Mouse (Mus musculus): Measurements from ENCODE around the gene Olfm1. TPM values are rescaled to one million over a fixed set of nuclear protein-coding genes. Genes with fewer than 3 reads are reported as not detected.

The Olfm1 gene
- polyA plus RNA-seq, 2 experiments = 24.6 to 42.1 TPM

DNA sequence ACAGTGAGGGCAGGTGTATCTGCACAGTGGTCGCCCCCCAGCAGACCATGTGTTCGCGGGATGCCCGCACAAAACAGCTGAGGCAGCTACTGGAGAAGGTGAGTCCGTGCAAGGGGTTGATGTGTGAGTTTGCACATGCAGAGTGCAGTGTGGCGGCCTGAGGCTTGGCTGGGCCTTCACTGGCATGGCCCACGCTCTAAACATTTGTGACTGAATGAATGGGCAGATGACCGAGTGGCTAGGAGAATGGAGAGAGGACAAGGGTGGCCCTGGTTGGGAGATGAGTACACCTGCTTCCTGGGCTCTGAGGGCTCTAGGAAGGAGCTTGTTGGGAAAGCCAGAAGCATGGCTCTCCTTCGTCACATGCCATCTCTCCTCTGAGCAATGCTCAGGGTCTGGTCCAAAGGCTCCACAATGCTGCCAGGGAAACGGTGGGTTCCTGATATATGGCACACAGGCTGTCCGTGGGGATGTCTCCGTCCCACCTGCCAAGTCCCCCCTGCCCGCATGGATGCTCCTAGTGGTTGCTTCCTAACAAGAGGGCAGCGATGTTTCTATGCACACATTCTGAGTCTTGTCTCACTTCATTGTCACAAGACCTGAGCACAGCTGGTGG, 15.4 kb downstream of the Olfm1 start:
- H3K4me1 ChIP-seq (ENCODE audit: control insufficient read depth, insufficient read depth, low read length) = peaks cover 14% of the 10 kb centered on the region
- H3K9me3 ChIP-seq (ENCODE audit: control insufficient read depth, low read length) = no peaks in the 10 kb centered on the region
- ATAC-seq (ENCODE audit: low FRiP score, low read depth) (no peak), DNase-seq (ENCODE audit: low spot score) (no peak)
- no peak for TF ChIP-seq POLR2A (IDR thresholded peaks at IDR 0.05; ENCODE audit: borderline replicate concordance, extremely low read depth, insufficient read depth, insufficient read length)
- WGBS = 93% methylated on average over 14 of the region's 14 CpGs
- H3K27me3 ChIP-seq (ENCODE audit: control insufficient read depth, insufficient read depth, low read length) = no peaks in the 10 kb centered on the region
- H3K36me3 ChIP-seq (ENCODE audit: control insufficient read depth, insufficient read depth, low read length) = peaks cover 1% of the 10 kb centered on the region
- no peak overlapping the region for H3K4me2 ChIP-seq (replicated peaks; ENCODE audit: low read depth, low read length, severe bottlenecking)
- no peak overlapping the region for H3K27ac ChIP-seq (replicated peaks; ENCODE audit: low read depth, low read length)
- no peak overlapping the region for H3K4me3 ChIP-seq (replicated peaks; ENCODE audit: low read length)
- no peak overlapping the region for H3K9ac ChIP-seq (ENCODE audit: low read depth, low read length, severe bottlenecking)

DNA sequence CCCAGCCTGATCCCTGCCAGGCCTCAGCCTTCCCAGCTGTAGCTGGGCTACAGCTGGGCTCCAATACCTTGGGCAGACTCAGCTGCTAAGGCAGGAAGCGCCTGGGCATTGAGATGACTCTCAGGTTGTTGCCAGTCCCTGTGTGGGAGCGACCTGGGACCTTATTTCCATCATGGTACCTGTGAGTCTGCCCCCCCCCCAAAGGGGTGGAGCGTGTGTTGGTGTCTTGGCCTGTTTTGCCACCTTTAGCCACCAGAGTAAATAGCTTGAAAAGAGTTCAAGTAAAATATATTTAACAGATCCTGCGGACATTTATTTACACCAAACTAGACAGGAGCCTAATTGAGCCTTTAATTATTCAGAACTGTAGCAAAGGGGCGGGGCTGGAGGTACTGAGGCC, 16.4 kb downstream of the Olfm1 start:
- no peak overlapping the region for H3K9ac ChIP-seq (ENCODE audit: low read depth, low read length, severe bottlenecking)
- no peak overlapping the region for H3K4me3 ChIP-seq (replicated peaks; ENCODE audit: low read length)
- TF ChIP-seq POLR2A (IDR thresholded peaks at IDR 0.05; ENCODE audit: borderline replicate concordance, extremely low read depth, insufficient read depth, insufficient read length) = no peak
- peaks cover 7% of the 10 kb centered on the region for H3K36me3 ChIP-seq (ENCODE audit: control insufficient read depth, insufficient read depth, low read length)
- H3K9me3 ChIP-seq (ENCODE audit: control insufficient read depth, low read length) = no peaks in the 10 kb centered on the region
- H3K27me3 ChIP-seq (ENCODE audit: control insufficient read depth, insufficient read depth, low read length) = no peaks in the 10 kb centered on the region
- DNase-seq (ENCODE audit: low spot score) (no peak), ATAC-seq (ENCODE audit: low FRiP score, low read depth) (no peak)
- H3K27ac ChIP-seq (replicated peaks; ENCODE audit: low read depth, low read length) = no peak overlapping the region
- H3K4me1 ChIP-seq (ENCODE audit: control insufficient read depth, insufficient read depth, low read length) = peaks cover 14% of the 10 kb centered on the region
- no peak overlapping the region for H3K4me2 ChIP-seq (replicated peaks; ENCODE audit: low read depth, low read length, severe bottlenecking)
- 85% methylated on average over 5 of the region's 5 CpGs for WGBS

DNA sequence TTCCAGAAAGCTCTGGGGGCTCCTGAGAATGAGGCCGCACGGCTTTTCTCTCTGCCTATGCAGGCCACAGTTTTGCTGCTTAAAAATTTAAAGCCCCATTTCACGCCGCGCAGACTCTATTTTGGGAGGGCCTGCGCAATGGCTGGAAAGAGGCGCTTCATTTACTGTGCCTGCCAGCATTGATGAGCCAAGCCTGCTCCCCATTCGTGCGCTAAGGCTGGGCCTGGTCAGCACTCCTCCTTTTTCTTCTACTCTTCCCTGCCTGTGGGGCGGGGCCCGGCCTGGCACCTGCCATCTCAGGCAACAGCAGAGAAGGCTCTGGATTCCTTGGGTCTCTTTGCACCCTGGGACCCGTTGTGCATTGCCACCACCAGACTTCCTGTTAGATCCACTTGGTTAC, 16.9 kb downstream of the Olfm1 start:
- DNase-seq (ENCODE audit: low spot score) = no peak
- peaks cover 11% of the 10 kb centered on the region for H3K36me3 ChIP-seq (ENCODE audit: control insufficient read depth, insufficient read depth, low read length)
- H3K4me1 ChIP-seq (ENCODE audit: control insufficient read depth, insufficient read depth, low read length) = peaks cover 10% of the 10 kb centered on the region
- H3K4me2 ChIP-seq (replicated peaks; ENCODE audit: low read depth, low read length, severe bottlenecking) = no peak overlapping the region
- 76% methylated on average over 12 of the region's 12 CpGs for WGBS
- no peak overlapping the region for H3K9ac ChIP-seq (ENCODE audit: low read depth, low read length, severe bottlenecking)
- no peak overlapping the region for H3K27ac ChIP-seq (replicated peaks; ENCODE audit: low read depth, low read length)
- no peak for TF ChIP-seq POLR2A (IDR thresholded peaks at IDR 0.05; ENCODE audit: borderline replicate concordance, extremely low read depth, insufficient read depth, insufficient read length)
- H3K4me3 ChIP-seq (replicated peaks; ENCODE audit: low read length) = no peak overlapping the region
- no peaks in the 10 kb centered on the region for H3K9me3 ChIP-seq (ENCODE audit: control insufficient read depth, low read length)
- no peaks in the 10 kb centered on the region for H3K27me3 ChIP-seq (ENCODE audit: control insufficient read depth, insufficient read depth, low read length)
- no peak for ATAC-seq (ENCODE audit: low FRiP score, low read depth)

DNA sequence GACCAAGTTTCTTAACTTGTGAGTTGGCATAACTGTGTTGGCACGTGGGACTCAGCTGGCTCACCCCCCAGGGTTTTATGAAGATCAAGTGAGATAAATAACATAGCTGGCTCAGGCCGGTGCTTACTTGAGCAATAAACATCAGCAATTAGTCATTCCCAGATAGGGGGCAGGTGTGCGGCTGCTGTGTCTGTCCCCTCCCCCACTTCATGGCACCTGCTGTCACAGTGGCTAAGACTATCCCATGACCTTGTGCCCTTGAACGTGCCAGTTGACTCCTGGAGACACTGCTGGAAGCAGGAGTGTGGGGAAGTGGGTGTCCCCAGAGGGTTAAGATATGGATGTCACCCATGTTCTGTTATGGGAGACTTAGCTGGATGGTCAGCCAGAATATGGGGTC, 17.5 kb downstream of the Olfm1 start:
- peaks cover 4% of the 10 kb centered on the region for H3K4me1 ChIP-seq (ENCODE audit: control insufficient read depth, insufficient read depth, low read length)
- no peak for DNase-seq (ENCODE audit: low spot score)
- H3K4me3 ChIP-seq (replicated peaks; ENCODE audit: low read length) = no peak overlapping the region
- no peak overlapping the region for H3K4me2 ChIP-seq (replicated peaks; ENCODE audit: low read depth, low read length, severe bottlenecking)
- 31% methylated on average over 4 of the region's 4 CpGs for WGBS
- no peaks in the 10 kb centered on the region for H3K9me3 ChIP-seq (ENCODE audit: control insufficient read depth, low read length)
- no peak overlapping the region for H3K9ac ChIP-seq (ENCODE audit: low read depth, low read length, severe bottlenecking)
- ATAC-seq (ENCODE audit: low FRiP score, low read depth) = no peak
- no peaks in the 10 kb centered on the region for H3K27me3 ChIP-seq (ENCODE audit: control insufficient read depth, insufficient read depth, low read length)
- no peak overlapping the region for H3K27ac ChIP-seq (replicated peaks; ENCODE audit: low read depth, low read length)
- H3K36me3 ChIP-seq (ENCODE audit: control insufficient read depth, insufficient read depth, low read length) = peaks cover 18% of the 10 kb centered on the region
- TF ChIP-seq POLR2A (IDR thresholded peaks at IDR 0.05; ENCODE audit: borderline replicate concordance, extremely low read depth, insufficient read depth, insufficient read length) = no peak

DNA sequence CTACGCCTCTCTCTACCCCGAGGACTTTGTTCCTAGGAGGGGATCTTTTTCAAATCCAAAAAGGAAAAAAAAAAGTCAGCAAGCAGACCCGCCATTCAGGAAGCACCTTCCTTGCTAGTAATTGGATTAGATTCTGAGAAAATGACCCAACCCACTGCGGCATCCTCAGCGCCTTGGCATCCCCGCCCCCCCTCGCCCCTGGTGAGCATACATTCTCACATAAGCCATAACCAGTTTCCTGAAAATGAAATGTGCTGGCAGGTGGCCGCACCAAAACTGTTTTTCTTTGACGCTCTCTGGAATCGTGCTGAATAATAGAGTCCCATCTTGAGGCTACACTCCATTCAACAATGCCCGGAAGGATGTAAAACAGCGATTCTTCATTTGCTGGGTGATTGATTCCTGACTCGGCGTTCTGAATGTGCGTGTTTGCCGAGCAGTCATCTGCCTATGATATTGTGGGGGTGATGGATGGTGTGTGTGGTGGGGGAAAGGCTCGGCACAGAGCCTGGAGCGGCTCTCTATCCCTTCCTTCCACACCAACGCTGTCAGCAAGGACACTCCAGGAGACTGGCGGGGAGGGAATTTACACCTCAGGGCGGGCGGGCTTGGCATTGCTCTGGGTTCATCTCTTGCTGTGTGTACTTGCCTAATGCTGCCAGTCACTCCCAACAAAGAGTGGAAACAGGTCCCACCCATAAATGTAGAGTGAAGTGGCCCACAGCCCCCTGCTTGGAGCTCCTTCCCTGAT, 18.9 kb downstream of the Olfm1 start:
- Histone ChIP-seq H3K4me3 (replicated peaks; ENCODE audit: low read length) (no peak overlapping the region), H3K36me3 (ENCODE audit: control insufficient read depth, insufficient read depth, low read length) (peaks cover 26% of the 10 kb centered on the region), H3K4me2 (replicated peaks; ENCODE audit: low read depth, low read length, severe bottlenecking) (no peak overlapping the region), H3K27ac (replicated peaks; ENCODE audit: low read depth, low read length) (no peak overlapping the region), H3K27me3 (ENCODE audit: control insufficient read depth, insufficient read depth, low read length) (no peaks in the 10 kb centered on the region), H3K4me1 (ENCODE audit: control insufficient read depth, insufficient read depth, low read length) (no peaks in the 10 kb centered on the region), H3K9me3 (ENCODE audit: control insufficient read depth, low read length) (no peaks in the 10 kb centered on the region), H3K9ac (ENCODE audit: low read depth, low read length, severe bottlenecking) (no peak overlapping the region)
- ATAC-seq (ENCODE audit: low FRiP score, low read depth) (no peak), DNase-seq (ENCODE audit: low spot score) (no peak)
- WGBS = 72% methylated on average over 22 of the region's 22 CpGs
- TF ChIP-seq POLR2A (IDR thresholded peaks at IDR 0.05; ENCODE audit: borderline replicate concordance, extremely low read depth, insufficient read depth, insufficient read length) = no peak
